Mouse (Mus musculus) heart, embryonic 12.5 days (tissue): ENCODE measurements around the gene Dnpep. TPM values are rescaled to one million over a fixed set of nuclear protein-coding genes. Genes with fewer than 3 reads are reported as not detected.

Experiments used
- ATAC-seq: fragments of 200-750 bp; cut with Nextera tagmentation; 2 replicates; pipeline ENCODE4 v1.8.0; 2017; ENCODE audit warnings: moderate TSS enrichment, moderate library complexity; ENCODE audit not compliant: insufficient number of reproducible peaks, low FRiP score
- H3K27ac ChIP-seq: fragments of 300-500 bp; sonication (generic); 2 replicates; pipeline ENCODE4 v1.5.1; 2016; ENCODE audit warnings: mild to moderate bottlenecking, moderate library complexity; ENCODE audit not compliant: poor library complexity, severe bottlenecking
- H3K27me3 ChIP-seq: fragments of 300-500 bp; sonication (generic); replicated peaks from 2 replicates; pipeline ENCODE4 v1.6.1; 2016; ENCODE audit warnings: mild to moderate bottlenecking, moderate library complexity
- H3K36me3 ChIP-seq: fragments of 300-500 bp; sonication (generic); 2 replicates; pipeline ENCODE4 v1.6.1; 2016; ENCODE audit warnings: mild to moderate bottlenecking, moderate library complexity
- H3K4me1 ChIP-seq: fragments of 300-500 bp; sonication (generic); replicated peaks from 2 replicates; pipeline ENCODE4 v1.6.1; 2016; ENCODE audit warnings: mild to moderate bottlenecking
- H3K4me2 ChIP-seq: fragments of 300-500 bp; sonication (generic); 2 replicates; pipeline ENCODE4 v1.6.1; 2016; ENCODE audit warnings: mild to moderate bottlenecking, moderate library complexity
- H3K4me3 ChIP-seq: fragments of 300-500 bp; sonication (generic); 2 replicates; pipeline ENCODE4 v1.5.1; 2016; ENCODE audit warnings: mild to moderate bottlenecking
- H3K9ac ChIP-seq: fragments of 300-500 bp; sonication (generic); 2 replicates; pipeline ENCODE4 v1.6.1; 2016; ENCODE audit warnings: mild to moderate bottlenecking, moderate library complexity
- H3K9me3 ChIP-seq: fragments of 300-500 bp; sonication (generic); replicated peaks from 2 replicates; pipeline ENCODE4 v1.6.1; 2016; ENCODE audit warnings: mild to moderate bottlenecking, moderate library complexity
- WGBS: fragments of 180-500 bp; shearing (Covaris S2); methylation state at CpG from one replicate; pipeline ENCODE4 v1.1.7; 2016; 5-methylcytosine and 5-hydroxymethylcytosine counted together
- polyA plus RNA-seq: library from polyadenylated mRNA; unstranded; fragments of >200 nt; fragmentation: Nextera tagmentation; extraction: Ambion mirVana; gene quantifications from 2 replicates; pipeline ENCODE4 v1.2.1, GENCODE M21; 2016

Dnpep gene
- polyA plus RNA-seq, 1 experiment from 2014 or later, result 113 TPM

- no peaks in the 10 kb centered on the region for H3K36me3 ChIP-seq
- no peaks in the 10 kb centered on the region for H3K9me3 ChIP-seq
- no peak overlapping the region for H3K9ac ChIP-seq
- peaks cover 60% of the 10 kb centered on the region for H3K27me3 ChIP-seq
- ATAC-seq, result 0 out of 2 replicates have a peak, but pooled peaks have one; percentile 33
- 2% methylated on average over 40 of the region's 40 CpGs for WGBS
- H3K4me2 ChIP-seq, result peak overlapping the region; percentile 37
- H3K27ac ChIP-seq, result no peak overlapping the region
- peaks cover 5% of the 10 kb centered on the region for H3K4me1 ChIP-seq
- peak overlapping the region; percentile 30 for H3K4me3 ChIP-seq
These were observed 54.5 kb downstream of the Dnpep start for GRCm38 (mm10) chr1:75262969-75263951.

- Histone ChIP-seq H3K4me2 (no peak overlapping the region), H3K27me3 (peaks cover 59% of the 10 kb centered on the region), H3K9me3 (no peaks in the 10 kb centered on the region), H3K27ac (no peak overlapping the region), H3K36me3 (no peaks in the 10 kb centered on the region), H3K9ac (no peak overlapping the region), H3K4me3 (no peak overlapping the region), H3K4me1 (peaks cover 5% of the 10 kb centered on the region)
- ATAC-seq, result no peak
These were observed 56.5 kb downstream of the Dnpep start for GRCm38 (mm10) chr1:75261278-75261677.

Other genes starting within 250 kb of the Dnpep start
- gene Nhej1, start 192.8 kb downstream of the Dnpep start, polyA plus RNA-seq, result 6.0 and 6.9 TPM in 2 replicates
- gene Slc23a3, start 184.1 kb downstream of the Dnpep start, polyA plus RNA-seq, result 0.21 and 0.22 TPM in 2 replicates
- gene Cnppd1, start 175.3 kb downstream of the Dnpep start, polyA plus RNA-seq, result 39.9 and 41.1 TPM in 2 replicates
- 36.3 and 40.5 TPM in 2 replicates for gene Retreg2, start 175.2 kb downstream of the Dnpep start, polyA plus RNA-seq
- 26.1 and 26.7 TPM in 2 replicates for gene Zfand2b, start 149.3 kb downstream of the Dnpep start, polyA plus RNA-seq
- gene Abcb6, start 137.6 kb downstream of the Dnpep start, polyA plus RNA-seq, result 16.6 TPM in 2 replicates
- 26.7 and 29.3 TPM in 2 replicates for gene Ankzf1, start 125.8 kb downstream of the Dnpep start, polyA plus RNA-seq
- gene Atg9a, start 125.8 kb downstream of the Dnpep start, polyA plus RNA-seq, result 33.6 and 35.4 TPM in 2 replicates
- 9.6 and 11.1 TPM in 2 replicates for gene Glb1l, start 107.2 kb downstream of the Dnpep start, polyA plus RNA-seq
- 78.0 and 83.1 TPM in 2 replicates for gene Stk16, start 107.2 kb downstream of the Dnpep start, polyA plus RNA-seq
- gene Tuba4a, start 98.1 kb downstream of the Dnpep start, polyA plus RNA-seq, result 34.1 and 38.0 TPM in 2 replicates
- gene A630095N17Rik, start 85.9 kb downstream of the Dnpep start, polyA plus RNA-seq, result not detected in 2 replicates
- gene Dnajb2, start 81.6 kb downstream of the Dnpep start, polyA plus RNA-seq, result 34.5 and 37.5 TPM in 2 replicates
- gene Ptprn, start 53.5 kb downstream of the Dnpep start, polyA plus RNA-seq, result 0.69 and 0.96 TPM in 2 replicates
- not detected in 2 replicates for gene Resp18, start 39.6 kb downstream of the Dnpep start, polyA plus RNA-seq
- gene Des, start 42.3 kb upstream of the Dnpep start, polyA plus RNA-seq, result 500 and 521 TPM in 2 replicates
- 61.5 and 67.4 TPM in 2 replicates for gene Speg, start 57.3 kb upstream of the Dnpep start, polyA plus RNA-seq
- gene Gmppa, start 117.9 kb upstream of the Dnpep start, polyA plus RNA-seq, result 67.7 and 69.1 TPM in 2 replicates
- gene Asic4, start 132.4 kb upstream of the Dnpep start, polyA plus RNA-seq, result 0.24 and 0.33 TPM in 2 replicates
- gene Chpf, start 161.3 kb upstream of the Dnpep start, polyA plus RNA-seq, result 35.2 and 37.8 TPM in 2 replicates
- 0.41 and 0.49 TPM in 2 replicates for gene Tmem198, start 161.5 kb upstream of the Dnpep start, polyA plus RNA-seq
- 137 and 147 TPM in 2 replicates for gene Obsl1, start 188.5 kb upstream of the Dnpep start, polyA plus RNA-seq
- gene Inha, start 189.1 kb upstream of the Dnpep start, polyA plus RNA-seq, result 7.5 and 9.2 TPM in 2 replicates
- gene Stk11ip, start 203.5 kb upstream of the Dnpep start, polyA plus RNA-seq, result 20.5 and 20.9 TPM in 2 replicates
- 32.6 and 35.7 TPM in 2 replicates for gene Slc4a3, start 228.3 kb upstream of the Dnpep start, polyA plus RNA-seq